Mouse (Mus musculus): ENCODE measurements around the gene Pycr2.
"Not testable (repeated sequence)": the region's sequence is repeated elsewhere in the genome, so short reads cannot be mapped to it uniquely, and the experiment has no call there.

Pycr2 gene

DNA sequence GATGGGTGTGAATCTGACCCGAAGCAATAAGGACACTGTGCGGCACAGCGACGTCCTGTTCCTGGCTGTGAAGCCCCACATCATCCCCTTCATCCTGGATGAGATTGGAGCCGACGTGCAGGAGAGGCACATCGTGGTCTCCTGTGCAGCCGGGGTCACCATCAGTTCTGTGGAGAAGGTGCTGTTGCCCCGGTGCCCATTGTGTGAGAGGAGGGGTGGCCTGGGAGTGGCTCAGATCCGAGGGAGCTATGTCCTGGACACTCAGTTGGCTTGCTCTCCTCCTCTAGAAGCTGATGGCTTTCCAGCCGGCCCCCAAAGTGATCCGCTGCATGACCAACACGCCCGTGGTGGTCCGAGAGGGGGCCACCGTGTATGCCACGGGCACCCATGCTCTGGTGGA, 1.8 kb downstream of the Pycr2 start:
- no peak for DNase-seq (ENCODE audit: low spot score)

DNA sequence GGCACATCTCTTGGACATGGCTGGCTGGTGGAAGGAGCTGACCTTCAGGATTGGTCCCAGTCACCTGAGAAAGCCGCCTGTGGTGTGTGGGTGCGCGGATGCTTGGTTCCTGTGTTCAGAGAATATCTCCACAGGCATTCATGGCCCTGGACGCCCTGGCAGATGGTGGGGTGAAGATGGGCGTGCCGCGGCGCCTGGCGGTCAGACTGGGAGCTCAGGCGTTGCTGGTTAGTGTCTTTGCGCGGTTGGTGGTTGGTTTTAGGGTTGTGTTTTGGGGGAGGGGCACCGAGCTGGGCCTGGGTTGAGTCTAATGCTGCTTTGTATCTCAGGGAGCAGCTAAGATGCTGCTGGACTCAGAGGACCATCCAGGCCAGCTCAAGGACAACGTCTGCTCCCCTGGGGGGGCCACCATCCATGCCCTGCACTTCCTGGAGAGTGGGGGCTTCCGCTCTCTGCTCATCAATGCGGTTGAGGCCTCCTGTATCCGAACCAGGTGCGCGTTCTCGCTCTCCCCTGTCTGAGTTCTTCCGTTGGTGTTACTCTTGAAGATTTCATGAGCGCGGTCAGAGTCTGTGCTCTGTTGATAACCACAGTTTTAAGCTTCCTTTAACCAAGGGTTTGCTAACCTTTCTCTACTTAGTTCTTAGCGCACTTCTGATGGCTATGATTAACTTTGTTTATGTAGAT, 2.5 kb downstream of the Pycr2 start:
- DNase-seq (ENCODE audit: low spot score): no peak

DNA sequence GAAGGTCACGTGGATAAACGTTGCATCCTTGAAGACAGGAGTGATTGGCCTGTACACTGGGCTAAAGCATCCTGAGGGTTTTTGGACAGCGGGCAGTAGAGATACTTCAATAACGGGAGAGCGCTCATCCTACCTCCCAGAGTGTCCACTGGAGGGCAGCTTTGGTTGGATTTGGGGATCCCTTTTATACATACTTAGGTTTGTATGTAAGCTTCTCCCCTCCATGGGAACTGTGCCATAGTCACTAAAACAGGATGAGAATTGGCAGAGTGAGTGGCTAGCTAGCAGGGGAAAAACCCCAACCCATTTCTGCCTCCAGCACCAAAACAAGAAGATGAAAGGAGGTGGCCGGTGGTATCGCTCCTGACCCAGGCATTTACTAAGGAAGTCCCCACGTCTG, 7.0 kb downstream of the Pycr2 start:
- no peak for DNase-seq (ENCODE audit: low spot score)

DNA sequence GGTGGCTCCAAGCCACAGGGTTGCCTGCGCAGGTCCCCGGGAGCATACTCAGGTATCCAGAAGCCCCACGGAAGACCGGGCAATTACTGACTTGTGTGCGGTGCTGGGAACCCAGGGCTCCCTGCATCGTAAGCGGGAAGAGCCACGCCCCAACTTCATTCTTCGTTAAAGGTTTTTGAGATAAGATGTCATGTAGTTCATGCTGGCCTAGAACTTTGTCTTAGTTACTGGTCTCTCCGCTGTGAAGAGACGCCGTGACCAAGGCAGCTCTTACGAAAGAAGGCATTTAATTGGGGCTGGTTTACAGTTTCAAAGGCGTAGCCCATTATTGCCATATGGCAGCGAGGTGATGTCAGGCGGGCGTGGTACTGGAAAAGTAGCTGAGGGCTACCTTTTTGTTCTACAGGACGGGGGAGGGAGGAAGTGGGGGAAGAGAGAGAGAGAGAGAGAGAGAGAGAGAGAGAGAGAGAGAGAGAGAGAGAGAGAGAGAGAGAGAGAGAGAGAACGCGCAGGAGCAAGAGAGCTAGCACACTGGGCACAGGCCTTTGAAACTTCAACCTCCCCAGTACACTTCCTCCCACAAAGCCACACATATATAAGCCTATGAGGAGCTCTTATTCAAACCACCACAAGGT, 7.7 kb downstream of the Pycr2 start:
- DNase-seq (ENCODE audit: low spot score): peak; percentile 25

DNA sequence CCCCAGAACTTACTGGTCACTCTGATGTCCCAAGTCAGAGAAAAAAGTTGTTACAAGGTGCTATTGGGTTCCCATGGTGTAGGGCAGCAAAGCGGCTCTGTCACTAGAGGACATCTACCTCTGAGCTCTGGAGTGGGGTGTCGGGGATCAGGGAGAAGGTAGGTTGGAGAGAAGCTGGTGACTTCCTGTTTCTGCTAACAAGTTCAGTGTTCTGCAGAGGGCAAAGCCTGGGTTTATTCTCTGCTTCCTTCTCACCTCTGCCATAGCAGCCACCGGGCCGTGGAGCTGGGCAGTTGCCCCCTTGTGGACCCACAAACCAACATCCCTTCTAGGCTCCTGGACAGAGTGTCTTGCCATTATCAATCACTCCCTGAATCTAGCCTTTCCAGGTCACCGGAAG, 8.7 kb downstream of the Pycr2 start:
- DNase-seq (ENCODE audit: low spot score): no peak

DNA sequence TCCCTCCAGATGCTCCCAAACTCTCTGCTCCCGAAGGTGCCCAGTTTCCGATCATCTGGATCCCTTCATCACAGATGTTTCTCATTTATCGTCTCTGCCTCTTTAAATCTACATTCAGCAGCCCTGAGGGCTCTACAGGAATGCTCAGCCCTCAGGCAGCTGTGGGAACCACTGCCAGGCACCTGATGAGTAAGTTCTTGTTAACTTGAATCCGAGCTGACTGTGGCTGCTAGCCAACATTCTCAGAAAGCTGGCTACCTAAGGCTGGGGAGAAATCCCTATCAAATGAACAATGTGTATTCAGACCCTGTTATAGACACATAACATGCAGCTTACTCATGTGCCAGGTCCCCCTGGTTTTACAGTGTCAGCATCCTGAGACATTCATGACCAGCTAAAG, 9.7 kb downstream of the Pycr2 start:
- no peak for DNase-seq (ENCODE audit: low spot score)

DNA sequence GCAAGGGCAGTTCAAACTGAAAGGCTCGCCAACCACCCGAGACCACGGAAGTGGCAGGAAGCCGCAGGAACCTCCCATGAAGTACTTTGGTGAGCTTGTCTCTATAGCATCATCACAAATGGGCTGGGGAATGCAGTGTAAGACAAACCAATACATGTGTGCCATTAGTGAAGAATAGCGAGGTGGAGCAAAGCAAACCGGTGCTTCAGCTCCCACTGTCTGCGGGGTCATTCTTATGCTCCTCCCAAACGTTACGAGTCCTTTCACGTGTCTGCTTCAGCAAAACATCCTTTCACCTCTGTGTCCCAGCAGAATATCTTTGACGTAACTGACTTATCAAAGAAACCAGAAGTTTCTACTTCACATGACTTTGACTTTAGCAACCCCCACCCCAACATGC, 12.3 kb downstream of the Pycr2 start:
- DNase-seq (ENCODE audit: low spot score): no peak

DNA sequence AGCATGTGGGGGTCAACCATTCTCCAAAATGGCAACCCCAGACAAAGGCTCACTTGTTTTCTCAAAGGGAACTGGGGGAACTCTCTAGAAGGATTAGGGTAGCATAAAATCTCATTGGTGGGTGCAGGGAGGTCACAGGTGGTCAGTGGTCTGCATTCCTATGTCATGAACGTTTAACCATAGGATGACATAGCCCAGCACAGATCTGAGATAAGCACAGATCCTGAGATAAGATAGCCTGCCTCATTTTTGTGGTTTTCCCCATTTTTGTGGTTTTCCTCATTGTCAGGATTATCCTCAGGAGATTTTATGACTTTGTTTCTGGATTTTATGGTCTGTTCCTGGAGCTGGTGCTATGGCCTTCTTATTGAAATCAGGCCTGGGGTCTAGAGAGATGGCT, 13.0 kb downstream of the Pycr2 start:
- no peak for DNase-seq (ENCODE audit: low spot score)

DNA sequence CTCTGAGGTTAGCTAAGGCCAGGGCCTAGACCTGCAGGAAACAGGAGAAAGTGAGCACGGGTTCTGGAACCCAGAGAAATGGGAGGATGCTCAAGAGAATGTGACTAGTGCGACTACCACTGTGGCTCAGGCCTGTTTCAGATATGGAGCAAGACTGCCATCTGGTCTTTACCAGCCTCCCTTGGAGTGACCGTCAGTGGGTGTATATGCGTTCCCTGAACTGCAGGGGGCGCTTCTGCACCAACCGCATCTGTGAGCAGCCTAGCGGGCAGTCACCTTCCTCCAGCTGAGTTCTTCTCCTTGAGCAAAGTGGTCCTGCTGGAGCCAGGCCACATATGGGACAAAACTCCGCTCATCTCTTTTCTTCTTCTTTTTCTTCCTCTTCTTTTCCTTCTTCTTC, 15.6 kb downstream of the Pycr2 start:
- no peak for DNase-seq (ENCODE audit: low spot score)

DNA sequence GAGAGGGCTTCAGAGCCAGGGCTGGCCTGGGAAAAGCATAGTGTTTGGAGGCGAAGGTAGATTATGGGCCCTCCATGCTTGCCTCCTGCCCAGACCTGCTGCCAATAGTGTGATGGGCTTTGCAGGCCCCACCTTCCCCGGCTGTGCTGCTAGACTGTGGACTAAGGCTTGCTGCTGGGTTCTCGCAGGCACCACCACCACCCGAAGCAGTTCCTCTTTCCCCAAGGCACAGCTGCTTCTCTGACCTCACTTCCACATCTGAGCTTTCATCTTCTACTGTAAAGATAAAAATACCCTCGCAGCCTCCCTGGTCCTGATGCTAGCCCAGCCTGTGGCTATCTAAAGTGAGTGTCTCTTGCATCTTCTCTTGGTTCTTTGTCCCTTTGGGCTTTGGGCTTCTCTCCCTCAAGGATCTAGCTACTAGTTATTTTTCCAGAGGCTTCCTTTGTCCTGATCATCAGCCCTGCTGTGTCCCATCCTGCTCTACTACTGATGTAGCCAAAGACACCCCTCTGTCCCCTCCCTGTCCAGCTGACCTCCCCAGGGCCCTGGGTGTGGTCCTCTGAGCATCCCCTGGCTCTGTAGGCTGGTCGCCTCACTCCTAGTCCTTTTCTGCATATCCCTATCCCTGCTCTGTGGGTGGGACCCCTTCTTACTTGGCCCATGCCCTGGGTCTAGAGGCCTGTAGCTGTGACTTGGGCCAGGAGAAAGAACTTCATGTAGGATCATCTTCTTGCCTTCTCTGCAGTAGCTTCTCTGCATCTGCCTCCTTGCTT, 18.4 kb downstream of the Pycr2 start:
- no peak for DNase-seq (ENCODE audit: low spot score)

DNA sequence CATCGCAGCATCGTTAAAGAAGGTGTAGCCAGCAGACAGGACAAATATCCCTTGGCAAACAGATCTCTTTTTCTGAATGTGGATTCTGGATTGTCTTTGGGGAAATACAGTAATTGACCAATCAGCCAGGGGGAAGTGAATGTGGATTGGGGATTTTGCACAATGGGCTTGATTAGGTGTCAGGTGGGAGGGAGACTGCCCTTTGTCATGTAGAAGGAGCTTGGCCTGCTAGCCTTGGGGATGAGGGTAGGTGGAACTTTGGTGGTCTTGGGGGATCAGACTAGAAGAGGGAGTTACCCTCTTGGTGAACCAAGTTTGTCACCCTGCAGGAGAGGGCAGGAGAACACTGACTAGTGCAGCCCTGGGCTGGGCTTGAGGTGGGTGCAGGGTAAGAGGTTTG, 20.6 kb downstream of the Pycr2 start:
- no peak for DNase-seq (ENCODE audit: low spot score)

DNA sequence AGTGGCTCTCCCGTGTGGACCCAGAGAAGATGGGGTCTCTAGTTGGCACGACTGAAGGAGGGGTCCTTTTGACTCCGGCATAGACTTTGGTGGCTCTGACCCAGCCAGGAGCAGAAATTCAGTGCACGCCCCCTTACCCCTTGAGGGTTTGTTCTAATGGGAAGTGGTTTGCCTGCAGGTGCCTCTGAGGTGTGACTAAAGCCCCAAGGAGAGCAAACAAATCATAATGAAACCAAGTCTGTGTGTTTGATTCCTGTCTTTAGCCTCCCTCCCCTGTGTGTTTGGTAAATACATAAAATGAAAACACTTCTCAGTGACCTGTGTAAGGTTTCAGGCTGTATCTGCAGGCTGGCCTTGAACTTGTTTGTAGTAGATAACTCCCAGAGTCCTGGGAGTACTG, 22.2 kb downstream of the Pycr2 start:
- DNase-seq (ENCODE audit: low spot score): no peak

DNA sequence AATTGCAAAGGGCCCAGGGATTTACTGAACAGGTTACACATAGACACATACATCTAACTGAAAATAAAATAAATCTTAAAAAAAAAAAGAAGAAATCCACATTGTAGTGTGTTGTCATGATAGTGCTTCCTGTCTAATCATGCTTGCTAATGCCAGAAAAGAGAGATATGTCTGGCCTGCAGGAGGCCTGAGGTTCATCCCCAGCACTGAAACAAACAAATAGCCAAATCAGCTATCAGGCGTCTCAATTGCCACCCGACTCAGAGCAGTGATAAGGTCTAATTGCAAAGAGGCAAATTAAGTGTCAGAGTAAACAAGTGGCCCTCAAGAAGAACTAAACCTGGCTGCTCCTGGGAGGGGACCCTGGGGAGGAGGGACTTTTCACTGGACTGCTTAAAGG, 25.5 kb downstream of the Pycr2 start:
- DNase-seq (ENCODE audit: low spot score): no peak

DNA sequence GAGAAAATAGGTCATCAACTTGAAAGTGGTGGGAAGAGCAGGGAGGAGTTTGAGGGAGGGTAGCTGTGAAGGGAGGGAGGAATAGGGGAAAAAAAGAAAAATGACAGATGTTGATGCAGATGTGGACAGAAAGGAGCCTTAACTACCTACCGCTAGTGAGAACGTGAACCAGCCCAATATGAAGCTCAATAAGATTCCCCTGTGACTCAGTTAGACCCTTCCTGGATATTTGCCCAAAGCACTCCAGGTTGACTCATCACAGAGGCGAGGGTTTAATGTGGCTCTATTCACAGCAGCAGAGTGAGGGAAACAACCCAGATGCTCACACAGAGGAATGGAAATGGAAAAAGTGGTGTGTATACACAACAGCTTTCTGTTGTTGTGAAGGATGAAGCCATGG, 27.0 kb downstream of the Pycr2 start:
- DNase-seq (ENCODE audit: low spot score): no peak

DNA sequence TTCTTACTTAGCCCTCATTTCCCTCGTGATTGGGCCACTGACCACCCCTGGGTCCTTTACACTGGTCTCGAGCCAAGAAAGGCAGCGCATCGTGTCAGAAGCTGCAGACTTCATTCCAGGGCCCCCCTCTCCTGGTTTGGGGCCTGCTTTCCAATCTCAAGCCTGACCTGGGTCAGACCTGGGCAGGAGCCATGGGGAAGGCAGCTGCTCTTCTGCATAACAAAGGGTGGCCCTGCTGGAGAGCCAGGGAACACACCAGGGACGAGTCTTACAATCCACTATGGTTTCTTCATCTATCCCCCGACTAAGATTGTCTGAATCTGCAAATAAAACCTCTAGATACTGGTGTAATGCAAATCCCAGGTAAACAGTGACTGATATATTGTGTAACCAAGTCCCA, 29.6 kb downstream of the Pycr2 start:
- no peak for DNase-seq (ENCODE audit: low spot score)

DNA sequence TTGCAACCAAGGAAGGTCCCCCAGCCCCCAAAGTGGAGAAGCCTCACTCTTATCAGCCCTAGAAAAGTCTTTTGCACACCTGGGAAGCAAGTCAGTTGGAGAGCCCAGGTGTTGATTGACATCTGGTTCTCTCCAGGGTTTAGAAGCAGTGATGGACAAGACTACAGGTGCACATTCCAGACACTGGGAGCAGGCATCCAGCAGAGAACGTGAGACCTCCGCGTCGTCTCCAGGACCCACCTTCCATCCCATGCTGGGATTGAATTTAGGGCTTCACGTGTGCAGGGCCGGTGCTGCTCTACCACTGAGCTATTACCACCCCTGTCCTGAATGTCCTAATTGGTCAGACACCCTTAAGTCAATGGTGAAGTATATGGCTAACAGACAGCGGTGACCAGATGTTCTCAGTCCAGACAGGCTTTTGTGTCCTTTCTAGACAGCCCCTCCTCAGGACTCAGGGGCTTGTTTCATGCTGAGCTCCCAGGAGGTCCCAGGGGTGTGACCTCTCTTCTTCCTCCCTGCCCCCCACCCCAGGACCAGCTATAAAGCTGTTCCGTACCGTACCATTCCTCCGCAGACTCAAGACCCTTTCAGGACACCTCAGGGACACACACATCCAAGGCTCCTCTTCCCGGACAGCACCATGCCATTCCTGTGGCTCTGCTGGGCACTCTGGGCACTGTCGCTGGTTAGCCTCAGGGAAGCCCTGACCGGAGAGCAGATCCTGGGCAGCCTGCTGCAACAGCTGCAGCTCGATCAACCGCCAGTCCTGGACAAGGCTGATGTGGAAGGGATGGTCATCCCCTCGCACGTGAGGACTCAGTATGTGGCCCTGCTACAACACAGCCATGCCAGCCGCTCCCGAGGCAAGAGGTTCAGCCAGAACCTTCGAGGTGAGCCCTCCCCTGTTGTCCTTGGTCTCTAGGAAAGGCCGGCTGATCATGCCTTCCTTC, 30.6 kb downstream of the Pycr2 start, which contains the start of gene Lefty1:
Gene Lefty1, plus strand, starts transcription at position 556 of the 953 bp plus-strand sequence.
- DNase-seq (ENCODE audit: low spot score): no peak

DNA sequence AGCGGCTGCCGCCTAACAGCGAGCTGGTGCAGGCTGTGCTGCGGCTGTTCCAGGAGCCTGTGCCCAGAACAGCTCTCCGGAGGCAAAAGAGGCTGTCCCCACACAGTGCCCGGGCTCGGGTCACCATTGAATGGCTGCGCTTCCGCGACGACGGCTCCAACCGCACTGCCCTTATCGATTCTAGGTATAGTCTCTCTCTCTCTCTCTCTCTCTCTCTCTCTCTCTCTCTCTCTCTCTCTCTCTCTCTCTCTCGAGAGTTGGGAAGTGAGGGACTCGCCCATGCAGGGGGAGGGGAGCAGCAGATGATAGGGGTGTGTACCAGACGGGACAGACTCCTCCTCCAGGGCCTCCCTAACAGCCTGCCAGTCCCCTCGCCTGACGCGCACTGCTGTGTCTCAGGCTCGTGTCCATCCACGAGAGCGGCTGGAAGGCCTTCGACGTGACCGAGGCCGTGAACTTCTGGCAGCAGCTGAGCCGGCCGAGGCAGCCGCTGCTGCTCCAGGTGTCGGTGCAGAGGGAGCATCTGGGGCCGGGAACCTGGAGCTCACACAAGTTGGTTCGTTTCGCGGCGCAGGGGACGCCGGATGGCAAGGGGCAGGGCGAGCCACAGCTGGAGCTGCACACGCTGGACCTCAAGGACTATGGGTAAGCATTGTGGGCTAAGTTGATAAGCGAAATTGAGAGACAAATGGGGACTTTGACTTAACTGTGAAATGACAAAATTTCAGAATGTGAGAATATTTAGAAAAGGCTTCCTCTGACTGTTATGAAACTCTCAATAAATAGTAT, 32.7 kb downstream of the Pycr2 start:
- DNase-seq (ENCODE audit: low spot score): not testable (repeated sequence)

DNA sequence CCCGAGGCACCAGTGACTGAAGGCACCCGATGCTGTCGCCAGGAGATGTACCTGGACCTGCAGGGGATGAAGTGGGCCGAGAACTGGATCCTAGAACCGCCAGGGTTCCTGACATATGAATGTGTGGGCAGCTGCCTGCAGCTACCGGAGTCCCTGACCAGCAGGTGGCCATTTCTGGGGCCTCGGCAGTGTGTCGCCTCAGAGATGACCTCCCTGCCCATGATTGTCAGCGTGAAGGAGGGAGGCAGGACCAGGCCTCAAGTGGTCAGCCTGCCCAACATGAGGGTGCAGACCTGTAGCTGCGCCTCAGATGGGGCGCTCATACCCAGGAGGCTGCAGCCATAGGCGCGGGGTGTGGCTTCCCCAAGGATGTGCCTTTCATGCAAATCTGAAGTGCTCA, 33.5 kb downstream of the Pycr2 start:
- not testable (repeated sequence) for DNase-seq (ENCODE audit: low spot score)

DNA sequence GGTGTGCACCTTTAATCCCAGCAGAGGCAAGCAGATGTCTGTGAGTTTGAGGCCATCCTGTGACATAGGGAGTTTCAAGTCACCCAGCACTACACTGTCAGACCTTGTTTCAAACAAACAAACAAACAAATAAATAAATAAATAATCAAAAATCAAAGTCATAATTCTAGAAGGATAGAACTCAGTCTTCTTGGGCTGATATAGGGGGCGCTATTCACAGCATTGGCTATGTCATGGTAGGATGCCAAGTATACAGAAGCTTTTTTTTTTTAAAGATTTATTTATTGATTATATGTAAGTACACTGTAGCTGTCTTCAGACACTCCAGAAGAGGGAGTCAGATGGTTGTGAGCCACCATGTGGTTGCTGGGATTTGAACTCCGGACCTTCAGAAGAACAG, 34.7 kb downstream of the Pycr2 start:
- not testable (repeated sequence) for DNase-seq (ENCODE audit: low spot score)

DNA sequence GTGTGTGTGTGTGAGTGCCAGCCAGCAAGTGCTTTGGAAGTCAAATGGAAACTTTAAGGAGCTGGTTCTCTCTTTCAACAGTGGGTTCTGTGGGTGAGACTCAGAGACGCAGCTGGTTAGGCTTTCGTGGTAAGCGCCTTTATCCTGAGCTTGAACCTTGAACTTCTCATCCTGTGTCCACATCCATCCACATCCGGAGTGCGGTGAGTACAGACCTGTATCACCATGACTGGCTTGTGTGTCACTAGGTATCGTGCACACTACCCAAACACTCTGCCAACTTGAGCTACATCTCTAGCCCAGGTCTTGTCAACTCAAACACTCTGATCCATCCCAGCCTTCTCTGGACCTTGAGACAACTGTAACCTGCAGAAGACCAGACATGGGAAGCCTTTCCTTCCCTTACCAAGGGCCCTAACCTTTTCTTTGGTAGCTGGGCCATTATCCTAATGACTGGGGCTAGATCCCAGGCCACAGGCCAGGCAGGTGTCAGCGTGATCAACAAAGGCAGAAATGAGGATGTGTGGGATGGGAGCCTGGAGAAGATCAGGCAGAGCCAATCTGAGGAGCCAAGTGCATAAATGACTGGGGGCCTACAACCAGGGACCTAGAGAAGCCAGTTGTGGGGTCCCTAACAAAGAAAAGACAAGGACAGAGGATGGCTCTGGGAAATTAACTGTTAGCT, 36.8 kb downstream of the Pycr2 start:
- DNase-seq (ENCODE audit: low spot score): no peak

DNA sequence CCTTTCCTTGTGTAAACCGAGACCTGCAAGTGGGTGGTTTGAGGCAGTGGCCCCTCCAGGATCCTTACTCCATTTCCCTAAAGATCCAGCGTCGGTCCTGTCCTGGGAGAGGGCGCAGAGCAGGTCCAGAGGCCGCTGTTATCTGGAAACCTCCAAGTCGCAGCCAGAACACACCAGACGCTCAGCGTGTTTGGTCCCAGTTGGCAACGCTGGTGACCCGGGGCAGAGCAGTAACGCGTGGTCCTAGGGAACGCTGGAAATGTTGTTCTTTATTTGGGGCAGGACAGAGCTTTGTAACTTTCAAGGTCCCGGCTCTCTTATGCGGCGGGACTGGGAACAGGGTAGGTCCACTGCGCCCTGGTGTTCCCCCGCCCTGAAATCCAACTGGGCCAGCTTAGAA, 37.6 kb downstream of the Pycr2 start:
- DNase-seq (ENCODE audit: low spot score): no peak

Measured in urinary bladder, postnatal 25 days (tissue).